Mouse (Mus musculus) kidney, adult 18-20 months (tissue): ENCODE measurements around the gene Gabrr2.
"Not testable (repeated sequence)": the region's sequence is repeated elsewhere in the genome, so short reads cannot be mapped to it uniquely, and the experiment has no call there.

ENCODE experiments used
- DNase-seq: peaks from one replicate; pipeline ENCODE4 v3.0.0; 2021

Gene Gabrr2

GRCm38 (mm10) chr4:33071337-33071736 lies 8.5 kb downstream of the Gabrr2 start:
- no peak for DNase-seq

GRCm38 (mm10) chr4:33072526-33073161 lies 9.8 kb downstream of the Gabrr2 start:
- DNase-seq = no peak

GRCm38 (mm10) chr4:33074406-33074805 lies 11.6 kb downstream of the Gabrr2 start:
- DNase-seq = no peak

GRCm38 (mm10) chr4:33074851-33075250 lies 12.1 kb downstream of the Gabrr2 start:
- DNase-seq = no peak

GRCm38 (mm10) chr4:33075776-33076524 lies 13.2 kb downstream of the Gabrr2 start:
- DNase-seq = no peak

GRCm38 (mm10) chr4:33077161-33077560 lies 14.4 kb downstream of the Gabrr2 start:
- no peak for DNase-seq

- DNase-seq = no peak
These were observed 14.9 kb downstream of the Gabrr2 start for GRCm38 (mm10) chr4:33077724-33078123.

- no peak for DNase-seq
These were observed 15.7 kb downstream of the Gabrr2 start for GRCm38 (mm10) chr4:33078492-33078891.

GRCm38 (mm10) chr4:33099118-33099694 lies 36.4 kb downstream of the Gabrr2 start:
- DNase-seq = no peak

- no peak for DNase-seq
These were observed 47.1 kb downstream of the Gabrr2 start for GRCm38 (mm10) chr4:33109720-33110458.

GRCm38 (mm10) chr4:33110845-33111244 lies 48.0 kb downstream of the Gabrr2 start:
- DNase-seq = no peak

GRCm38 (mm10) chr4:33111358-33111757 lies 48.6 kb downstream of the Gabrr2 start:
- DNase-seq = no peak

- not testable (repeated sequence) for DNase-seq
These were observed 50.1 kb downstream of the Gabrr2 start for GRCm38 (mm10) chr4:33112866-33113265.

- DNase-seq = peak; percentile 73
These were observed 56.3 kb downstream of the Gabrr2 start for GRCm38 (mm10) chr4:33119118-33119517.

GRCm38 (mm10) chr4:33124493-33124892 lies 61.7 kb downstream of the Gabrr2 start:
- DNase-seq = peak; percentile 49

- no peak for DNase-seq
These were observed 62.7 kb downstream of the Gabrr2 start for GRCm38 (mm10) chr4:33125409-33126084.

GRCm38 (mm10) chr4:33132221-33132620 lies 69.4 kb downstream of the Gabrr2 start, which contains the start of gene Gabrr1:
Gene Gabrr1 (plus strand): TSS chr4:33132521.
- no peak for DNase-seq
